In genomic region chr12:110703682-110704081, GRCm38 (mm10) we compare ENCODE assay signal across 22 mouse cellular contexts. TPM values are rescaled to one million over a fixed set of nuclear protein-coding genes. Genes with fewer than 3 reads are reported as not detected.
DNase-seq lines count a peak whose midpoint lies in the region; ATAC-seq and TF ChIP-seq lines count a peak whose summit lies in the region.
"Had no signal": no experiment of that assay in that cellular context is flagged by ENCODE, and none has a peak within 500 bp of the region (broad histone marks: within the 10 kb centered on the region; RNA-seq: fewer than 3 reads in every experiment).

No protein-coding gene starts in this region.

- ATAC-seq in cerebellum, adult (ENCODE audit: insufficient number of reproducible peaks, low FRiP score, low TSS enrichment) = no peak
- no peak for ATAC-seq in heart, postnatal 0 days (ENCODE audit: insufficient read depth, low read depth)
- ATAC-seq in forebrain, embryonic 15.5 days (replicated peaks) = no peak

- TF ChIP-seq EP300 in heart, postnatal 0 days (IDR thresholded peaks at IDR 0.05; ENCODE audit: low read depth) = no peak
- TF ChIP-seq EP300 in ES-Bruce4 (IDR thresholded peaks at IDR 0.05; ENCODE audit: insufficient read depth, low read depth, low read length) = no peak

- 66% methylated on average over 7 of the region's 7 CpGs for WGBS in heart, postnatal 0 days
- 75% methylated on average over 7 of the region's 7 CpGs for WGBS in forebrain, embryonic 15.5 days

- no peaks in the 10 kb centered on the region for H3K27me3 ChIP-seq in heart, postnatal 0 days (ENCODE audit: control insufficient read depth, insufficient read depth, low read length)
- no peaks in the 10 kb centered on the region for H3K27me3 ChIP-seq in ES-Bruce4 (ENCODE audit: control insufficient read depth, insufficient read depth, low read length, poor library complexity, severe bottlenecking)
- no peaks in the 10 kb centered on the region for H3K27me3 ChIP-seq in forebrain, embryonic 15.5 days
- H3K27me3 ChIP-seq: embryonic facial prominence, embryonic 13.5 days; limb, embryonic 15.5 days; liver, embryonic 15.5 days; stomach, embryonic 15.5 days had no signal

- H3K4me3 ChIP-seq in heart, postnatal 0 days (ENCODE audit: low read depth, low read length) = no peak overlapping the region
- H3K4me3 ChIP-seq in ES-Bruce4 (ENCODE audit: low read depth, low read length) = peak overlapping the region; percentile 40
- H3K4me3 ChIP-seq in embryonic fibroblast, embryonic 13.5 days (ENCODE audit: insufficient read depth, low read length) = no peak overlapping the region
- H3K4me3 ChIP-seq in forebrain, embryonic 15.5 days = no peak overlapping the region
- H3K4me3 ChIP-seq: layer of hippocampus, adult 2 months; limb, embryonic 15.5 days; liver, embryonic 15.5 days; stomach, embryonic 15.5 days had no signal

- H3K36me3 ChIP-seq in heart, postnatal 0 days (replicated peaks; ENCODE audit: control insufficient read depth, insufficient read depth, low read length) = no peaks in the 10 kb centered on the region
- H3K36me3 ChIP-seq in ES-Bruce4 (ENCODE audit: control insufficient read depth, insufficient read depth, low read length, poor library complexity, severe bottlenecking) = no peaks in the 10 kb centered on the region
- no peaks in the 10 kb centered on the region for H3K36me3 ChIP-seq in forebrain, embryonic 15.5 days
- H3K36me3 ChIP-seq: embryonic facial prominence, embryonic 13.5 days; limb, embryonic 15.5 days; liver, embryonic 15.5 days; stomach, embryonic 15.5 days had no signal

- TF ChIP-seq POLR2A in ES-Bruce4 (IDR thresholded peaks at IDR 0.05; ENCODE audit: insufficient read depth, low read length) = no peak
- TF ChIP-seq POLR2A in embryonic fibroblast, embryonic 13.5 days (IDR thresholded peaks at IDR 0.05; ENCODE audit: low read depth, low read length) = no peak

- peak overlapping the region; percentile 33 for H3K27ac ChIP-seq in heart, postnatal 0 days (ENCODE audit: low read depth)
- H3K27ac ChIP-seq in ES-Bruce4 (ENCODE audit: insufficient read depth, low read length) = peak overlapping the region; percentile 93
- H3K27ac ChIP-seq in embryonic fibroblast, embryonic 13.5 days (ENCODE audit: insufficient read depth, low read length) = peak overlapping the region; percentile 14; the same call in 1 of the 2 replicates
- H3K27ac ChIP-seq in forebrain, embryonic 15.5 days (replicated peaks) = no peak overlapping the region
- H3K27ac ChIP-seq: embryonic facial prominence, embryonic 13.5 days; hindbrain, postnatal 0 days; layer of hippocampus, adult 2 months; limb, embryonic 15.5 days; liver, embryonic 15.5 days; stomach, embryonic 15.5 days had no signal

- TF ChIP-seq CTCF in heart, postnatal 0 days (IDR thresholded peaks at IDR 0.05; ENCODE audit: low read depth) = no peak
- no peak for TF ChIP-seq CTCF in ES-Bruce4 (IDR thresholded peaks at IDR 0.05; ENCODE audit: low read depth, low read length)
- TF ChIP-seq CTCF in embryonic fibroblast, embryonic 13.5 days (IDR thresholded peaks at IDR 0.05; ENCODE audit: borderline replicate concordance, insufficient read depth, low read length) = no peak

- H3K9me3 ChIP-seq in heart, postnatal 0 days (replicated peaks; ENCODE audit: control insufficient read depth, low read length) = no peaks in the 10 kb centered on the region
- H3K9me3 ChIP-seq in ES-Bruce4 (replicated peaks; ENCODE audit: control insufficient read depth, insufficient read depth, low read length, poor library complexity, severe bottlenecking) = no peaks in the 10 kb centered on the region
- H3K9me3 ChIP-seq in forebrain, embryonic 15.5 days = no peaks in the 10 kb centered on the region
- H3K9me3 ChIP-seq: embryonic facial prominence, embryonic 13.5 days; limb, embryonic 15.5 days; liver, embryonic 15.5 days; stomach, embryonic 15.5 days had no signal

- 0 out of 2 replicates have a peak, but pooled peaks cover 2% of the 10 kb centered on the region for H3K4me1 ChIP-seq in heart, postnatal 0 days (ENCODE audit: control insufficient read depth, insufficient read depth)
- peaks cover 7% of the 10 kb centered on the region for H3K4me1 ChIP-seq in ES-Bruce4 (ENCODE audit: control insufficient read depth, insufficient read depth, low read length)
- H3K4me1 ChIP-seq in embryonic fibroblast, embryonic 13.5 days (ENCODE audit: control insufficient read depth, insufficient read depth, low read length) = peaks cover 17% of the 10 kb centered on the region
- H3K4me1 ChIP-seq in forebrain, embryonic 15.5 days = peaks cover 14% of the 10 kb centered on the region

- DNase-seq in cerebellum, adult 11-12 months = peak; percentile 13
- DNase-seq in heart, postnatal 0 days (ENCODE audit: low spot score) = no peak
- DNase-seq in heart, adult 8-10 months (ENCODE audit: low spot score) = no peak
- no peak for DNase-seq in T-cell, adult 2 months (ENCODE audit: low spot score)

- H3K4me2 ChIP-seq in heart, postnatal 0 days (ENCODE audit: low read depth, low read length) = no peak overlapping the region
- no peak overlapping the region for H3K4me2 ChIP-seq in forebrain, embryonic 15.5 days (replicated peaks)
- H3K4me2 ChIP-seq: embryonic facial prominence, embryonic 13.5 days; liver, embryonic 15.5 days; stomach, embryonic 15.5 days had no signal

- H3K9ac ChIP-seq in heart, postnatal 0 days (replicated peaks; ENCODE audit: low read depth, low read length) = no peak overlapping the region
- H3K9ac ChIP-seq in ES-Bruce4 (ENCODE audit: low read depth, poor library complexity, severe bottlenecking) = peak overlapping the region; percentile 94
- H3K9ac ChIP-seq in forebrain, embryonic 15.5 days (replicated peaks) = no peak overlapping the region
- H3K9ac ChIP-seq: limb, embryonic 15.5 days; liver, embryonic 15.5 days; stomach, embryonic 15.5 days had no signal

RNA-seq across cellular contexts. Expression of gene Hsp90aa1, which starts 1.2 kb away (rescaled TPM):
- total RNA-seq in heart, postnatal 0 days (2014; rRNA removed; ENCODE audit: low replicate concordance) = 181 and 434 TPM in 2 replicates
- 255 and 258 TPM in 2 replicates for polyA plus RNA-seq in heart, postnatal 0 days (2015; fragmentation: Nextera tagmentation; extraction: Ambion mirVana)
- total RNA-seq in heart, adult 8-10 months (2022) = 100 to 1,000 TPM; 124 to 228 (median 180) TPM
- 4,323 and 4,421 TPM in 2 replicates for polyA plus RNA-seq in ES-Bruce4 (2011; ENCODE audit: insufficient read depth, insufficient read length, low read depth, missing spikeins)
- 645 and 834 TPM in 2 replicates for polyA plus RNA-seq in embryonic fibroblast, embryonic 13.5 days (2011; ENCODE audit: insufficient read length, low read depth, missing spikeins)
- polyA plus RNA-seq in forebrain, embryonic 15.5 days (2015; fragmentation: Nextera tagmentation; extraction: Ambion mirVana) = 1,340 and 1,345 TPM in 2 replicates

RNA-seq across cellular contexts. Expression of gene 1700001K19Rik, which starts 21.3 kb away (rescaled TPM):
- total RNA-seq in heart, postnatal 0 days (2014; rRNA removed; ENCODE audit: low replicate concordance) = not detected in 2 replicates
- 0.16 TPM in 1 of 2 replicates, not detected in the other for polyA plus RNA-seq in heart, postnatal 0 days (2015; fragmentation: Nextera tagmentation; extraction: Ambion mirVana)
- not detected for total RNA-seq in heart, adult 8-10 months (2022)
- not detected in 2 replicates for polyA plus RNA-seq in ES-Bruce4 (2011; ENCODE audit: insufficient read depth, insufficient read length, low read depth, missing spikeins)
- polyA plus RNA-seq in embryonic fibroblast, embryonic 13.5 days (2011; ENCODE audit: insufficient read length, low read depth, missing spikeins) = not detected in 2 replicates
- polyA plus RNA-seq in forebrain, embryonic 15.5 days (2015; fragmentation: Nextera tagmentation; extraction: Ambion mirVana) = 0.33 and 0.48 TPM in 2 replicates
- total RNA-seq: adrenal gland, postnatal 10 days; gastrocnemius, postnatal 4 days; hematopoietic stem cell, adult 5-6 weeks; hindbrain, postnatal 0 days; layer of hippocampus, adult 2 months; left cerebral cortex, postnatal 25 days; megakaryocyte-erythroid progenitor cell, adult 5-6 weeks; midbrain, postnatal 0 days had no signal
- polyA plus RNA-seq: brain, embryonic 14.5 days; embryonic facial prominence, embryonic 13.5 days; intestine, postnatal 0 days; liver, embryonic 15.5 days; midbrain, postnatal 0 days; stomach, embryonic 15.5 days had no signal

RNA-seq across cellular contexts. Expression of gene Wdr20, which starts 34.1 kb away (rescaled TPM):
- total RNA-seq in heart, postnatal 0 days (2014; rRNA removed; ENCODE audit: low replicate concordance) = 36.9 and 45.8 TPM in 2 replicates
- 10.7 and 12.1 TPM in 2 replicates for polyA plus RNA-seq in heart, postnatal 0 days (2015; fragmentation: Nextera tagmentation; extraction: Ambion mirVana)
- total RNA-seq in heart, adult 8-10 months (2022) = 10 to 100 TPM; 30.9 to 36.7 (median 32.3) TPM
- polyA plus RNA-seq in ES-Bruce4 (2011; ENCODE audit: insufficient read depth, insufficient read length, low read depth, missing spikeins) = 32.7 and 36.4 TPM in 2 replicates
- 18.1 and 22.8 TPM in 2 replicates for polyA plus RNA-seq in embryonic fibroblast, embryonic 13.5 days (2011; ENCODE audit: insufficient read length, low read depth, missing spikeins)
- polyA plus RNA-seq in forebrain, embryonic 15.5 days (2015; fragmentation: Nextera tagmentation; extraction: Ambion mirVana) = 31.5 and 33.5 TPM in 2 replicates
